Mouse (Mus musculus) E14TG2a.4 (cell line): Measurements from ENCODE around the gene Prr12.
A peak's percentile ranks its signal among the peaks of the same experiment; 100 is the strongest.

Experiments
- CTCF ChIP-seq: conservative IDR thresholded peaks from 2 replicates; pipeline ENCODE4 v1.5.1; 2014; ENCODE audit warnings: low read length
- NANOG ChIP-seq: IDR thresholded peaks from 2 replicates; pipeline ENCODE4 v1.6.1; 2014; ENCODE audit warnings: borderline replicate concordance, low read length, mixed read lengths
- POU5F1 ChIP-seq: IDR thresholded peaks from 2 replicates; pipeline ENCODE4 v1.6.1; 2014; ENCODE audit warnings: low read length, borderline replicate concordance

GRCm38 (mm10) chr7:44985595-44986191, 67.0 kb downstream of the Prr12 start:
- TF ChIP-seq CTCF (0 out of 2 replicates have a peak, but pooled peaks have one; percentile 15), POU5F1 (no peak), NANOG (no peak)
